Mouse (Mus musculus) c-Kit-positive CD71-negative TER-119-negative erythroid progenitor cells, embryonic 14.5 days (primary cell): Measurements from ENCODE around the gene Gm13287.
"Not testable (repeated sequence)": the region's sequence is repeated elsewhere in the genome, so short reads cannot be mapped to it uniquely, and the experiment has no call there.

Experiments used
- DNase-seq: peaks from one replicate; pipeline ENCODE4 v3.0.0-alpha.2; 2013; ENCODE audit warnings: low read depth

Gm13287 gene

DNA sequence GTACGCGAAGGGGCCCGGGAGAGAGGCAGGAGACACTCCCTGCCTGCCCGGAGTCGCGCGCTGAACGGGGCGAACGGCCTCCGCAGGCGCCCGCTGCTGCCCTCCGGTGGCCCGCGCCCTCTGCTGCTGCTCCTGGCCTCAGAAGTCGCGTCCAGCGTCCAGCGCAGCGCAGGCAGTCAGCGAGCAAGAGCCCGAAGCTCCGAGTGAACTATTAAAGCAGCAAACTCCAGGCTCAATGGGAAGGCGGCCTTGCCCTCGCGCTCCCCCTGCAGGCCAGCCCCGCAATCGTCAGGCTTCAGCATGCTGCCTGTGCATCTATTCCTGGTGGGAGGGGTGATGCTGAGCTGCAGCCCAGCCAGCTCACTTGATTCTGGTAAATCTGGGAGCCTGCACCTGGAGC is at the start of gene Gm13287:
Gene Gm13287 (plus strand): TSS at position 301 of the 400 bp plus-strand sequence.
- DNase-seq = not testable (repeated sequence)

DNA sequence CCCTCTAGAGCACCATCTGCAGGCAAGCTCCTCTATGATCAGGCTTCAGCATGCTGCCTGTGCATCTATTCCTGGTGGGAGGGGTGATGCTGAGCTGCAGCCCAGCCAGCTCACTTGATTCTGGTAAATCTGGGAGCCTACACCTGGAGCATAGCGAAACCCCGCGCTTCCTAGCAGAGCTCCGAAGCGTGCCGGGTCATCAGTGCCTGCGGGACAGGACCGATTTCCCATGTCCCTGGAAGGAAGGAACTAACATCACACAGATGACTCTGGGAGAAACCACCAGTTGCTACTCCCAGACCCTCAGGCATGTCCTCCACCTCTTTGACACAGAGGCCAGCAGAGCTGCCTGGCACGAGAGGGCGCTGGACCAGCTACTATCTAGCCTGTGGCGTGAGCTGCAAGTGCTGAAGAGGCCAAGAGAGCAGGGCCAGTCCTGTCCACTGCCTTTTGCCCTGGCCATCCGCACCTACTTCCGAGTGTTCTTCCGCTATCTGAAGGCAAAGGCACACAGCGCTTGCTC is 48.2 kb upstream of the Gm13287 start, which contains the start of gene Gm13271:
Gene Gm13271 (plus strand): TSS at position 51 of the 523 bp plus-strand sequence.
- not testable (repeated sequence) for DNase-seq

DNA sequence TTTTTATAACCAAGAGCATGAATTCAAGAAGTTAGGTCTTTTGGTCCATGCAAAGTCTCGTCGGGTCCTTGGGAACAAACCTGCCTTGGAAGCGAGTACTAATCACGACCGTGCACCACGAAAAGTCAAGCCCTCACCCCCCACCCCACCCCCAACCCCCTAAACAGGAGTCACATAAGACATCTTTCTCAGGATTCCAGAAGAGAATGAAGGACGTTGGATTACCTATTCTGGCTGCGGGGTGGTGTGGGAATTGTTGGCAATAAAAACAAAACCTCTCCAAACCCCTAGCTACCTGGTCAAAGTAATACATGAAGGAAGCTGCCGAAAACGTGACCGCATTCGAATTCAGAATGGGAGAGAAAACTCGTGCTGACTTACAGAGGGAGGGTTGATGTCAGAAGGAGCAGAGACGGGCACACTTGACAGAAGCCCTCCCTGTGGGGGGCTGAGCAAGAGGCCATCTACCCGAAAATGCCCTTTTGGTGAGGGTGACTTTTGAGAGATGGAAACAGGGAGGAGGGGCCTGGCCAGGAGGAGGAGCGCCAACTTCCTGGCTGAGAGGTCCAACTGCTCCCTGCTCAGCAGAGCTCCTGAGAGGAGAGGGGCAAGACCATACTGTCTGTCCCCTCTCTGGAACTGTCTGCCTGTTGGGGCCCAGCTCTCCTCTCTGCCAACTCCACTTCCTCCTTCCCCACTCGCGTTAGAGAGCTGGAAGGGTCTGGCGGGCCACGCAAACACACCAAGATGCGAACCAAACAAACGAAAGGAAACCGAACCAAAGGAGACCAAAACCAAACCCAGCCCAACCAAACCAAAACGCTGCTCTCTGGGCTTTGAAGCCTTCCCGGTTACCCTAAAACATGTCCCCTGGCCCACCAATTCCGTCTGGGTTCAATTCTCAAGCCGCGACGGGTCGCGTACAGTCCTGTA is 46.2 kb upstream of the Gm13287 start:
- DNase-seq = not testable (repeated sequence)

DNA sequence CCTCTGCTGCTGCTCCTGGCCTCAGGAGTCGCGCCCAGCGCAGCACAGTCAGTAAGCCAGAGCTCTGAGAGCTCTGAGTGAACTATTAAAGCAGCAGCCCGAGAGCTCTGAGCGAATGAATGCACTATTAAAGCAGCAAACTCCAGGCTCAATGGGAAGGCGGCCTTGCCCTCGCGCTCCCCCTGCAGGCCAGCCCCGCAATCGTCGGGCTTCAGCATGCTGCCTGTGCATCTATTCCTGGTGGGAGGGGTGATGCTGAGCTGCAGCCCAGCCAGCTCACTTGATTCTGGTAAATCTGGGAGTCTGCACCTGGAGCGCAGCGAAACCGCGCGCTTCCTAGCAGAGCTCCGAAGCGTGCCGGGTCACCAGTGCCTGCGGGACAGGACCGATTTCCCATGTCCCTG is 45.4 kb upstream of the Gm13287 start:
- DNase-seq = not testable (repeated sequence)

DNA sequence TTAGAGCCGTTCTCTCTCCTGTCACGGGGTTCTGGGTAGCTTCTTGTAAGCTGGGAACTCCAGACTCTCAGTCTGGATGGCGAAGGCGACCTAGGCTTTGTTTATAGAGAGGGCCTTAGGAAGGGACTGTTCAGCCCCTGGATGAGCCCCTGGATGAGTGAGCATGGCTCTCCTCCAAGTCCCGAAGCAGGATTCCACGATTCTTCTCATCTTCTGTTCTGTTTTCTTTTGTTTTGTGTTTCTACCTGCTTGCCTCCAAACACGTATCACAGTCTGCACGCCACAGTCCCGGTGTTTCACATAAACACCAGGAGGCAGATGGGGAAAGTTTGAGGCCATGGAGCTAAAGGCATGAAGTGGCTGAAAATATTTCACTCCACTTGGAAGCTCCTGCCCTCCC is 44.3 kb upstream of the Gm13287 start:
- not testable (repeated sequence) for DNase-seq

DNA sequence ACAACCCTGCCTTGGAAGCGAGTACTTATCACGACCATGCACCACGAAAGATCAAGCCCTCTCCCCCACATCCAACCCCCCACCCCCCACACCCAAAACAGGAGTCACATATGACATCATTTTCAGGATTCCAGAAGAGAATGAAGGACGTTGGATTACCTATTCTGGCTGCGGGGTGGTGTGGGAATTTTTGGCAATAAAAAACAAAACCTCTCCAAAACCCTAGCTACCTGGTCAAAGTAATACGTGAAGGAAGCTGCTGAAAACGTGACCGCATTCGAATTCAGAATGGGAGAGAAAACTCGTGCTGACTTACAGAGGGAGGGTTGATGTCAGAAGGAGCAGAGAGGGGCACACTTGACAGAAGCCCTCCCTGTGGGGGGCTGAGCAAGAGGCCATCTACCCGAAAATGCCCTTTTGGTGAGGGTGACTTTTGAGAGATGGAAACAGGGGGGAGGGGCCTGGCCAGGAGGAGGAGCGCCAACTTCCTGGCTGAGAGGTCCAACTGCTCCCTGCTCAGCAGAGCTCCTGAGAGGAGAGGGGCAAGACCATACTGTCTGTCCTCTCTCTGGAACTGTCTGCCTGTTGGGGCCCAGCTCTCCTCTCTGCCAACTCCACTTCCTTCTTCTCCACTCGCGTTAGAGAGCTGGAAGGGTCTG is 43.3 kb upstream of the Gm13287 start, which contains the start of gene Gm13283:
Gene Gm13283 (plus strand): TSS at position 510 of the 659 bp plus-strand sequence.
- not testable (repeated sequence) for DNase-seq

DNA sequence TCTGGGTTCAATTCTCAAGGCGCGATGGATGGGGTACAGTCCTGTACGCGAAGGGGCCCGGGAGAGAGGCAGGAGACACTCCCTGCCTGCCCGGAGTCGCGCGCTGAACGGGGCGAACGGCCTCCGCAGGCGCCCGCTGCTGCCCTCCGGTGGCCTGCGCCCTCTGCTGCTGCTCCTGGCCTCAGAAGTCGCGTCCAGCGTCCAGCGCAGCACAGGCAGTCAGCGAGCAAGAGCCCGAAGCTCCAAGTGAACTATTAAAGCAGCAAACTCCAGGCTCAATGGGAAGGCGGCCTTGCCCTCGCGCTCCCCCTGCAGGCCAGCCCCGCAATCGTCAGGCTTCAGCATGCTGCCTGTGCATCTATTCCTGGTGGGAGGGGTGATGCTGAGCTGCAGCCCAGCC is 42.6 kb upstream of the Gm13287 start:
- DNase-seq = not testable (repeated sequence)

DNA sequence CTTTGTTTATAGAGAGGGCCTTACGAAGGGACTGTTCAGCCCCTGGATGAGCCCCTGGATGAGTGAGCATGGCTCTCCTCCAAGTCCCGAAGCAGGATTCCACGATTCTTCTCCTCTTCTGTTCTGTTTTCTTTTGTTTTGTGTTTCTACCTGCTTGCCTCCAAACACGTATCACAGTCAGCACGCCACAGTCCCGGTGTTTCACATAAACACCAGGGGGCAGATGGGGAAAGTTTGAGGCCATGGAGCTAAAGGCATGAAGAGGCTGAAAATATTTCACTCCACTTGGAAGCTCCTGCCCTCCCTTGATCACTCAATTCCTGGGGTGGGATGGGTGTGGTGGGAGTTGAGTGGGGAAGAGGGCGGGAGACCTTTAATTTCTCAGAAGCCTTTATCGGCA is 41.3 kb upstream of the Gm13287 start:
- DNase-seq = not testable (repeated sequence)

DNA sequence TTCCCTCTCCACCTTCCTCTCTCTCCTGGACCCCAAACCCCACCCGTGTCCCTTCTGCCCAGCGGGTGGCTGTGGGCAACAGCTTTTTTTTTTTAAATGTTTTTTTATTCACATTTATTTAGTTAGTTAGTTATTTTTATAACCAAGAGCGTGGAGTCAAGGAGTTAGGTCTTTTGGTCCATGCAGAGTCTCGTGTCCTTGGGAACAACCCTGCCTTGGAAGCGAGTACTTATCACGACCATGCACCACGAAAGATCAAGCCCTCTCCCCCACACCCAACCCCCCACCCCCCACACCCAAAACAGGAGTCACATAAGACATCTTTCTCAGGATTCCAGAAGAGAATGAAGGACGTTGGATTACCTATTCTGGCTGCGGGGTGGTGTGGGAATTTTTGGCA is 40.7 kb upstream of the Gm13287 start:
- not testable (repeated sequence) for DNase-seq

DNA sequence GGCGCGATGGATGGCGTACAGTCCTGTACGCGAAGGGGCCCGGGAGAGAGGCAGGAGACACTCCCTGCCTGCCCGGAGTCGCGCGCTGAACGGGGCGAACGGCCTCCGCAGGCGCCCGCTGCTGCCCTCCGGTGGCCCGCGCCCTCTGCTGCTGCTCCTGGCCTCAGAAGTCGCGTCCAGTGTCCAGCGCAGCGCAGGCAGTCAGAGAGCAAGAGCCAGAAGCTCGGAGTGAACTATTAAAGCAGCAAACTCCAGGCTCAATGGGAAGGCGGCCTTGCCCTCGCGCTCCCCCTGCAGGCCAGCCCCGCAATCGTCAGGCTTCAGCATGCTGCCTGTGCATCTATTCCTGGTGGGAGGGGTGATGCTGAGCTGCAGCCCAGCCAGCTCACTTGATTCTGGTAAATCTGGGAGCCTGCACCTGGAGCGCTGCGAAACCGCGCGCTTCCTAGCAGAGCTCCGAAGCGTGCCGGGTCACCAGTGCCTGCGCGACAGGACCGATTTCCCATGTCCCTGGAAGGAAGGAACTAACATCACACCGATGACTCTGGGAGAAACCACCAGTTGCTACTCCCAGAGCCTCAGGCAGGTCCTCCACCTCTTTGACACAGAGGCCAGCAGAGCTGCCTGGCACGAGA is 39.6 kb upstream of the Gm13287 start:
- DNase-seq = not testable (repeated sequence)

DNA sequence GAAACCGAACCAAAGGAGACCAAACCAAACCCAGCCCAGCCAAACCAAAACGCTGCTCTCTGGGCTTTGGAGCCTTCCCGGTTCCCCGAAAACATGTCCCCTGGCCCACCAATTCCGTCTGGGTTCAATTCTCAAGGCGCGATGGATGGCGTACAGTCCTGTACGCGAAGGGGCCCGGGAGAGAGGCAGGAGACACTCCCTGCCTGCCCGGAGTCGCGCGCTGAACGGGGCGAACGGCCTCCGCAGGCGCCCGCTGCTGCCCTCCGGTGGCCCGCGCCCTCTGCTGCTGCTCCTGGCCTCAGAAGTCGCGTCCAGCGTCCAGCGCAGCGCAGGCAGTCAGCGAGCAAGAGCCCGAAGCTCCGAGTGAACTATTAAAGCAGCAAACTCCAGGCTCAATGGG is 29.5 kb upstream of the Gm13287 start, which contains the start of gene Gm13290:
Gene Gm13290 (plus strand): TSS at position 301 of the 400 bp plus-strand sequence.
- DNase-seq = not testable (repeated sequence)

DNA sequence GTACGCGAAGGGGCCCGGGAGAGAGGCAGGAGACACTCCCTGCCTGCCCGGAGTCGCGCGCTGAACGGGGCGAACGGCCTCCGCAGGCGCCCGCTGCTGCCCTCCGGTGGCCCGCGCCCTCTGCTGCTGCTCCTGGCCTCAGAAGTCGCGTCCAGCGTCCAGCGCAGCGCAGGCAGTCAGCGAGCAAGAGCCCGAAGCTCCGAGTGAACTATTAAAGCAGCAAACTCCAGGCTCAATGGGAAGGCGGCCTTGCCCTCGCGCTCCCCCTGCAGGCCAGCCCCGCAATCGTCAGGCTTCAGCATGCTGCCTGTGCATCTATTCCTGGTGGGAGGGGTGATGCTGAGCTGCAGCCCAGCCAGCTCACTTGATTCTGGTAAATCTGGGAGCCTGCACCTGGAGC is 26.4 kb upstream of the Gm13287 start, which contains the start of gene Gm13289:
Gene Gm13289 (plus strand): TSS at position 301 of the 400 bp plus-strand sequence.
- not testable (repeated sequence) for DNase-seq

DNA sequence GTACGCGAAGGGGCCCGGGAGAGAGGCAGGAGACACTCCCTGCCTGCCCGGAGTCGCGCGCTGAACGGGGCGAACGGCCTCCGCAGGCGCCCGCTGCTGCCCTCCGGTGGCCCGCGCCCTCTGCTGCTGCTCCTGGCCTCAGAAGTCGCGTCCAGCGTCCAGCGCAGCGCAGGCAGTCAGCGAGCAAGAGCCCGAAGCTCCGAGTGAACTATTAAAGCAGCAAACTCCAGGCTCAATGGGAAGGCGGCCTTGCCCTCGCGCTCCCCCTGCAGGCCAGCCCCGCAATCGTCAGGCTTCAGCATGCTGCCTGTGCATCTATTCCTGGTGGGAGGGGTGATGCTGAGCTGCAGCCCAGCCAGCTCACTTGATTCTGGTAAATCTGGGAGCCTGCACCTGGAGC is 23.5 kb upstream of the Gm13287 start, which contains the start of gene Gm13272:
Gene Gm13272 (plus strand): TSS at position 301 of the 400 bp plus-strand sequence.
- not testable (repeated sequence) for DNase-seq

DNA sequence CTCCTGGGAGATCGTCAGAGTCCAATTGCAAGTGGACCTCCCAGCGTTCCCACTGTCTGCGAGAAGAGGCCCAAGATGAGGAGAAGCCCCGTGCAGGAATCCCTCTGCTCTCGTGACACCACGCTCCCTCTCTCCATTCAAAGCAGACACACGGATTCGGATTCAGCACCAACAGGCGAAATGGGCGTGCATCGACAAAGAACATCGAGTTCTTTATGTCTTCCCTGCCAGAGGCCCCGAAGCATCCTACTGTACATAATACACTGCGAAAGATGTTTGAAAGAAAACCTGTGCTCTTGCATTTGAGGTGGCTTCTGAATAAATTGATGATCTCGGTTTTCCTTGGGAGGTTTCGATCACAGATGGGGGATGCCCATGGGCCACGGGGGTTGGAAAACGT is 22.7 kb upstream of the Gm13287 start:
- not testable (repeated sequence) for DNase-seq

DNA sequence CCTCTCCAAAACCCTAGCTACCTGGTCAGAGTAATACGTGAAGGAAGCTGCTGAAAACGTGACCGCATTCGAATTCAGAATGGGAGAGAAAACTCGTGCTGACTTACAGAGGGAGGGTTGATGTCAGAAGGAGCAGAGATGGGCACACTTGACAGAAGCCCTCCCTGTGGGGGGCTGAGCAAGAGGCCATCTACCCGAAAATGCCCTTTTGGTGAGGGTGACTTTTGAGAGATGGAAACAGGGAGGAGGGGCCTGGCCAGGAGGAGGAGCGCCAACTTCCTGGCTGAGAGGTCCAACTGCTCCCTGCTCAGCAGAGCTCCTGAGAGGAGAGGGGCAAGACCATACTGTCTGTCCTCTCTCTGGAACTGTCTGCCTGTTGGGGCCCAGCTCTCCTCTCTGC is 21.2 kb upstream of the Gm13287 start, which contains the start of gene Ifnz:
Gene Ifnz (plus strand): TSS at position 301 of the 400 bp plus-strand sequence.
- DNase-seq = not testable (repeated sequence)

DNA sequence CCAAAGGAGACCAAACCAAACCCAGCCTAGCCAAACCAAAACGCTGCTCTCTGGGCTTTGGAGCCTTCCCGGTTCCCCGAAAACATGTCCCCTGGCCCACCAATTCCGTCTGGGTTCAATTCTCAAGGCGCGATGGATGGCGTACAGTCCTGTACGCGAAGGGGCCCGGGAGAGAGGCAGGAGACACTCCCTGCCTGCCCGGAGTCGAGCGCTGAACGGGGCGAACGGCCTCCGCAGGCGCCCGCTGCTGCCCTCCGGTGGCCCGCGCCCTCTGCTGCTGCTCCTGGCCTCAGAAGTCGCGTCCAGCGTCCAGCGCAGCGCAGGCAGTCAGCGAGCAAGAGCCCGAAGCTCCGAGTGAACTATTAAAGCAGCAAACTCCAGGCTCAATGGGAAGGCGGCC is 20.7 kb upstream of the Gm13287 start:
- DNase-seq = not testable (repeated sequence)

DNA sequence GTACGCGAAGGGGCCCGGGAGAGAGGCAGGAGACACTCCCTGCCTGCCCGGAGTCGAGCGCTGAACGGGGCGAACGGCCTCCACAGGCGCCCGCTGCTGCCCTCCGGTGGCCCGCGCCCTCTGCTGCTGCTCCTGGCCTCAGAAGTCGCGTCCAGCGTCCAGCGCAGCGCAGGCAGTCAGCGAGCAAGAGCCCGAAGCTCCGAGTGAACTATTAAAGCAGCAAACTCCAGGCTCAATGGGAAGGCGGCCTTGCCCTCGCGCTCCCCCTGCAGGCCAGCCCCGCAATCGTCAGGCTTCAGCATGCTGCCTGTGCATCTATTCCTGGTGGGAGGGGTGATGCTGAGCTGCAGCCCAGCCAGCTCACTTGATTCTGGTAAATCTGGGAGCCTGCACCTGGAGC is 17.6 kb upstream of the Gm13287 start, which contains the start of gene Gm13276:
Gene Gm13276 (plus strand): TSS at position 301 of the 400 bp plus-strand sequence.
- DNase-seq = not testable (repeated sequence)

DNA sequence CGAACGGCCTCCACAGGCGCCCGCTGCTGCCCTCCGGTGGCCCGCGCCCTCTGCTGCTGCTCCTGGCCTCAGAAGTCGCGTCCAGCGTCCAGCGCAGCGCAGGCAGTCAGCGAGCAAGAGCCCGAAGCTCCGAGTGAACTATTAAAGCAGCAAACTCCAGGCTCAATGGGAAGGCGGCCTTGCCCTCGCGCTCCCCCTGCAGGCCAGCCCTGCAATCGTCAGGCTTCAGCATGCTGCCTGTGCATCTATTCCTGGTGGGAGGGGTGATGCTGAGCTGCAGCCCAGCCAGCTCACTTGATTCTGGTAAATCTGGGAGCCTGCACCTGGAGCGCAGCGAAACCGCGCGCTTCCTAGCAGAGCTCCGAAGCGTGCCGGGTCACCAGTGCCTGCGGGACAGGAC is 14.7 kb upstream of the Gm13287 start, which contains the start of gene Gm13277:
Gene Gm13277 (plus strand): TSS at position 231 of the 400 bp plus-strand sequence.
- DNase-seq = not testable (repeated sequence)

DNA sequence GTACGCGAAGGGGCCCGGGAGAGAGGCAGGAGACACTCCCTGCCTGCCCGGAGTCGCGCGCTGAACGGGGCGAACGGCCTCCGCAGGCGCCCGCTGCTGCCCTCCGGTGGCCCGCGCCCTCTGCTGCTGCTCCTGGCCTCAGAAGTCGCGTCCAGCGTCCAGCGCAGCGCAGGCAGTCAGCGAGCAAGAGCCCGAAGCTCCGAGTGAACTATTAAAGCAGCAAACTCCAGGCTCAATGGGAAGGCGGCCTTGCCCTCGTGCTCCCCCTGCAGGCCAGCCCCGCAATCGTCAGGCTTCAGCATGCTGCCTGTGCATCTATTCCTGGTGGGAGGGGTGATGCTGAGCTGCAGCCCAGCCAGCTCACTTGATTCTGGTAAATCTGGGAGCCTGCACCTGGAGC is 11.8 kb upstream of the Gm13287 start, which contains the start of gene Gm13278:
Gene Gm13278 (plus strand): TSS at position 301 of the 400 bp plus-strand sequence.
- not testable (repeated sequence) for DNase-seq

DNA sequence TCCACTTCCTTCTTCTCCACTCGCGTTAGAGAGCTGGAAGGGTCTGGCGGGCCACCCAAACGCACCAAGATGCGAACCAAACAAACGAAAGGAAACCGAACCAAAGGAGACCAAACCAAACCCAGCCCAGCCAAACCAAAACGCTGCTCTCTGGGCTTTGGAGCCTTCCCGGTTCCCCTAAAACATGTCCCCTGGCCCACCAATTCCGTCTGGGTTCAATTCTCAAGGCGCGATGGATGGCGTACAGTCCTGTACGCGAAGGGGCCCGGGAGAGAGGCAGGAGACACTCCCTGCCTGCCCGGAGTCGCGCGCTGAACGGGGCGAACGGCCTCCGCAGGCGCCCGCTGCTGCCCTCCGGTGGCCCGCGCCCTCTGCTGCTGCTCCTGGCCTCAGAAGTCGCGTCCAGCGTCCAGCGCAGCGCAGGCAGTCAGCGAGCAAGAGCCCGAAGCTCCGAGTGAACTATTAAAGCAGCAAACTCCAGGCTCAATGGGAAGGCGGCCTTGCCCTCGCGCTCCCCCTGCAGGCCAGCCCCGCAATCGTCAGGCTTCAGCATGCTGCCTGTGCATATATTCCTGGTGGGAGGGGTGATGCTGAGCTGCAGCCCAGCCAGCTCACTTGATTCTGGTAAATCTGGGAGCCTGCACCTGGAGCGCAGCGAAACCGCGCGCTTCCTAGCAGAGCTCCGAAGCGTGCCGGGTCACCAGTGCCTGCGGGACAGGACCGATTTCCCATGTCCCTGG is 8.9 kb upstream of the Gm13287 start, which contains the start of gene Gm13275:
Gene Gm13275 (plus strand): TSS at position 552 of the 740 bp plus-strand sequence.
- DNase-seq = not testable (repeated sequence)
